Mouse (Mus musculus): ENCODE results near the gene Dot1l.

DNA sequence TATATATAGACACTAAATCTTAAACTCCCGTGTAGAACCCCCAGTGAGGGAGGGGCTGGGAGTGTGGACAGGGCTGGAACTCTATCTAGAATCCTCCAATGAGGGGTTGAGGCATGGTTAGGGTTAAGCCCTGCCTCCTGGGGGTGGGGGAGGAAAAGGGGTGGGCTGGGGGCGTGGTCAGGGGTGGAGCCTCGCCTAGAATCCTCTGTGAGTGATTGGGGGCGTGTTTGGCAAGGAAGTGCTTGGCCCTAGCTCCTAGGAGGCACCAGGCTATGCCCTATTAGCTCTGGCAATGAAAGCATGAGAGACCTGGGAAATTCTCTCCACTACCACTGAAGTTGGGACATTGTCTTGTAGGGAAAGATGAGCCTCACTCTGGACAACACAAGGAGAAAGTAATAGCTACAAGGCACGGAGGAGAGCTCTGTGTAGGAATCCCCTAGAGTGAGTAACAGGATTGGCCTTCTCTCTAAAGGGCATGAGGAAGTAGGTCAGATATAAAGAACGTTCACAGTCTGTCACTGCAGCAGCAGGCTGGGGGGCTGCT, 2.9 kb upstream of the Dot1l start:
- TF ChIP-seq POLR2A (IDR thresholded peaks at IDR 0.05; ENCODE audit: low read depth, low read length) (no peak), CTCF (conservative IDR thresholded peaks at IDR 0.05; ENCODE audit: insufficient read depth, insufficient read length, low read depth, low read length) (no peak)

Data from kidney, adult 2 months (tissue).